Mouse (Mus musculus) NIH3T3 (cell line): ENCODE results near the gene Slc25a17.
A peak's percentile ranks its signal among the peaks of the same experiment; 100 is the strongest.

Experiments
- DNase-seq: peaks from one replicate; pipeline ENCODE4 v3.0.0-alpha.2; 2012; ENCODE audit warnings: low read depth

Gene Slc25a17

GRCm38 (mm10) chr15:81355146-81355761, 5.4 kb downstream of the Slc25a17 start:
- DNase-seq, result peak; percentile 61

- no peak for DNase-seq
These were observed 8.0 kb downstream of the Slc25a17 start for GRCm38 (mm10) chr15:81352638-81353037.

DNA sequence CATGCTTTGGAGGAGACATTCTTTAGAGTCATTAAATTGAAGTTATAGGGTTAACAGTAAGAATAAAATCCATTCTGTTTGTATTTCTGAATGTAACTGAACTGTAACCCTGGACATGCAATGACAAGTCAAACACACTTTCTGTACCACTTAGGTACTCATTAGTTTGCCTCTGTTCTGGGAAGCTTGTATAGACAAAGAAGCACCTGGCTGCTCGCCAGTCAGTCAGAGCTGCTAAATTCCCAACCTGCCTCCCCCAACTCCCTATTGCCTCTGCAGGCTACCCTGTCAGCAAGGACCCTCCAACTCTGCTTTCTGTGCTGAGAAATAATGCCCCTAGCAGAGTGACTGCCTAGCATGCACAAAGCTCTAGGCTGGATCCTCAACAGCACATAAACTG, 10.2 kb downstream of the Slc25a17 start:
- peak; percentile 30 for DNase-seq

- DNase-seq, result peak; percentile 25
These were observed 12.2 kb downstream of the Slc25a17 start for GRCm38 (mm10) chr15:81348366-81348765.

GRCm38 (mm10) chr15:81347466-81347865, 13.1 kb downstream of the Slc25a17 start:
- DNase-seq, result no peak

DNA sequence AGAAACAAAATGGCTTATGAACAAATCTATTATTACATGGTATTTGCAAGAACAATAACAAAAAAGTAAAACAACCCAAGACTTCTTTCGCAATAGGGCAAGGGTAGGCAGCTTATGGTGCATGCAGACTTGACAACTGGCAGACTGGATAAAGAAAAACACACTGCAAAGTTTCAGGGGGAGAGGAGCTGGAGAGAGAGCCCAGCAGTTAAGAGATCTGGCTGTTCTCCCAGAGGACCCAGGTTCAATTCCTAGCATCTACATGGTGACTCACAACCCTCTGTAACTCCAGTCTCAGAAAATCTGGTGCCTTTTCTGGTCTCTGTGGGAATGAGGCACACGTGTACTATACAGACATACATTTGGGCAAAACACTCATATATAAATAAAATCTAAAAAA, 19.2 kb downstream of the Slc25a17 start:
- peak; percentile 87 for DNase-seq

GRCm38 (mm10) chr15:81339158-81339557, 21.5 kb downstream of the Slc25a17 start:
- DNase-seq, result no peak

GRCm38 (mm10) chr15:81336466-81336865, 24.1 kb downstream of the Slc25a17 start:
- DNase-seq, result no peak

- no peak for DNase-seq
These were observed 28.1 kb downstream of the Slc25a17 start for GRCm38 (mm10) chr15:81332517-81332916.

GRCm38 (mm10) chr15:81330816-81331433, 29.7 kb downstream of the Slc25a17 start:
- DNase-seq, result peak; percentile 48

DNA sequence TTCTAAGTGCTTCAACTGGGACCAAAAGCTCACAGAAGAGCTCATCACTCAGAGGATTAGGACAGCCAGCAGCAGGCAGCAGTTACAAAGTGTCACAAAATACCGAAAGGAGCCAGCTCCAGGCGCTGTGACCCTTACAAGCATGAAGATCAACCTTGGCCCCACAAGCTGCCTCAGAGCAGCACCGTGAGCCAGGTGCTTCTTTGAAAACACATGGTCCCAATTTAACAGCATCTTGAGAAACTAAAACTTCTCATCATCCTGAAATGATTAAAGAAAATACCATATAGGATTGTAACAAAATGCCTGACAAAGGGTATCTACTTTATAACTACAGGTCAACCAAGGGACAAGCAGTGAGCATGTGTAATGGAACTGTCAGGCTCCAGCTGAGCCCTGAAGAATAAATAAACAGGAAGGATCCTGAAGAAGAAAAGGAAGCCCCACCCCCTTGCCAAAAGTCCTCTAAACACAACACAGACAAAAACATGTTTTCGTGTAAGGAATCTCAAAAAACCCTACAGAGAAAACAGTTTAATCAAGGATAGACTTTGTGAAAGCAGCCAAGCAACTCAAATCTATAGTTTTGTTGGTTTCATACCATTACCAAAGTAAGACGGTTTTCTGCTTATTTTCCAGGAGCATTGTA, 30.8 kb downstream of the Slc25a17 start:
- peak; percentile 37 for DNase-seq

DNA sequence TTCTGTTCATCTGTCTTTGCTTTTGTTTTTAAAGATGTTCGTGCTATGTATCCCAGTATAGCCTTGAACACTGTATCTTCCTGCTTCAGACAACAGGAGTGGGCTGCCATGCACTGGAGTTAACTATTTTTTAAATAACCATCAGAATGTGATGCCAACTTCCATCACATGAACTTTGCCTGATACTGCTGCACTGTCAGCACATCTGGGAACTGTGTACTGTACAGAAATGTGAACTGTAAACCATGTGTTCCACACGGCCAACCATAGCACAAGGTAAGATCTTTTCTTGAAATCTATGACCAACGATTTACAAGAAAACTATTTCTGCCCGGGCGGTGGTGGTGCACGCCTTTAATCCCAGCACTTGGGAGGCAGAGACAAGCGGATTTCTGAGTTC, 33.1 kb downstream of the Slc25a17 start:
- no peak for DNase-seq

- peak; percentile 60 for DNase-seq
These were observed 35.6 kb downstream of the Slc25a17 start for GRCm38 (mm10) chr15:81324979-81325378.

- no peak for DNase-seq
These were observed 40.5 kb downstream of the Slc25a17 start for GRCm38 (mm10) chr15:81320137-81320536.

DNA sequence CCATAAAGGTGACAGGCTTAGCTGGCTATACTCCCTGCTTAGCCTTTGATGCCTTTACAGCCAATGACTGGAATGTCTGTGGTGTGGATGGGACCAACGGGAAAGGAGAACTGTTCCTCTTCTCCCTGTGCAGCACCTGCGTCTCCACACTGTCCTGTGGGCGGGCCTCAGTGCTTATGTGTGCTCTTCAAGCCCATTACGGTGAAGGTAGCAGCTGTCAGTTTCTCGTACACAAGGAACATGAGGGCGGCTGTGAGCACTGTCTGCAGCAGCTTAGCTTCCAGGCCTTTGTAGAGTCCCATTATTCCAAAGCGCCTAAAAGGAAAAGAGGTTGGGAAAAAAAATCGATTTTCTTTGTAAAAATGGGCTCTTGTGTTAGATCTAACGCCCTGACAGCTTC, 41.1 kb downstream of the Slc25a17 start:
- no peak for DNase-seq

GRCm38 (mm10) chr15:81313928-81314327, 46.7 kb downstream of the Slc25a17 start:
- DNase-seq, result no peak

DNA sequence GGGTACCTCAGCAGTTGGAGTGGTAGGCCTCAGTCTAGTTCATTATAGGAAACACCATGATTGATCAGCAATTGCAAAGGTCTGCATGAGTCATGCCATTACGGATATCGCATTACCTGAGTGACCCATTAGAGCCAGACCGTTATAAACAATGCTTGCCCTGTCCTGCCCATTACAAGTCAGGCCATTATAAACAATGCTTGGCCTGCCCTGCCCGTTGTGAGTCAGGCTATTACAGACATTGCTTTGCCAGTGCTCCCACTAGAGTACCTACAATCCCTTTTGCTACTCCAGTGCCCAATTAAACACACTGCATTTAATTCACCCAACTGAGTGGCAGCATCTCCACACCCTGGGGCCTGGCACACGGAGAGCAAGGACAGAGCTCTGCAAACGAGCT, 49.6 kb downstream of the Slc25a17 start:
- peak; percentile 71 for DNase-seq

DNA sequence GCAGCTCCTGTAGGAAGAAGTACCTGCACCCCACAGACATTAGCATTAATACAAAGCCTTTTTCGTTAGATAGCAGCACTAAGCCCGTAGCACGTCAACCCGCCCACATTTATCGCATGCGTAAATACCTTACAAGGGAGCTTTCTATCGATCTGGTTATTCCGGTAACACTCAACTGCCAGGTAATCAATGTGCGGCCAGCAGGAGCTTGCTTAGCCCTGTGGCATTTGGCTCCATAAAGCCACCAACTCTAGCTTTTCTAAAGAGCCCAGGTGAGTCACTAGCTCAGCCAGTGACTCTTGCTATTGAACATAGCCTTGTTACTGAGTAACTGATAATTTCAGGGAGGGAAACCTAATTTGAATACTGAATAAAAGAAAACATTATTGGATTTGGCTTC, 50.3 kb downstream of the Slc25a17 start:
- no peak for DNase-seq

DNA sequence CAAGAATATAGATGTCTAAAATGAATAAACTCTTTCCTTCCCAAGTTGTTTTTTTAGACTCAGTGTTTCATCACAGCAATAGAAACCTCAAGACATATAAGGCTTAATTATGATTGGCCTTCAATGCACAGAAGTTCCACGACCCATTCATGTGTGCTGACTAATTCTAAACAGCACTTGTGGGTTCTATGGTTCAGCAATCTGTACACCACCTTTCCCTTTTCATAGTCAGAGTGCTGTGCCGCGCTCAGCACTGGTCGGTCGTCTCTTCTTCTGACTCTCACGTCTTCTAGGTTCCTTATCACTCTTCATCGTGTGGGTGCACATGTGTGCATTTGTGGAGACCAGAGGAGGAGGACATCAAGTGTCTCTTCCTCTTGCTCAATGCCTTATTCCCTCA, 52.6 kb downstream of the Slc25a17 start:
- no peak for DNase-seq

DNA sequence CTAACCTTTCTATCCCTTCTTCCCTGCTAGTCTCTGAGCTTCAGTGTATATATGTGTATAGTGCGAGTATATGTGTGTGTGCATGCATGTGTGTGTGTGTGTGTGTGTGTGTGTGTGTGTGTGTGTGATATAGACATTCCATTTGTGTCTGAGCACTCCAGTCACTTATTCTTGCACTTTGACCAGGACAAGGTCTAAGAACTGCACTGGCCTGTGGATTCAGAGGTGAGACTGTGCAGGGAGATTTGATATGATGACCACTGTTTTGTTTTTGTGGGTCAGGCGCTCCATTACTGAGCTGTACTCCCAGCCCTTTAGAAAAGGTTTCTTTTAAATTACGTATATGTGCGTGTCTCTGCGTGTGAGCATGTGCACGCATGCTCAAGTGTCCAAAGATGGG, 54.1 kb downstream of the Slc25a17 start:
- no peak for DNase-seq

GRCm38 (mm10) chr15:81305035-81305434, 55.6 kb downstream of the Slc25a17 start:
- peak; percentile 56 for DNase-seq

DNA sequence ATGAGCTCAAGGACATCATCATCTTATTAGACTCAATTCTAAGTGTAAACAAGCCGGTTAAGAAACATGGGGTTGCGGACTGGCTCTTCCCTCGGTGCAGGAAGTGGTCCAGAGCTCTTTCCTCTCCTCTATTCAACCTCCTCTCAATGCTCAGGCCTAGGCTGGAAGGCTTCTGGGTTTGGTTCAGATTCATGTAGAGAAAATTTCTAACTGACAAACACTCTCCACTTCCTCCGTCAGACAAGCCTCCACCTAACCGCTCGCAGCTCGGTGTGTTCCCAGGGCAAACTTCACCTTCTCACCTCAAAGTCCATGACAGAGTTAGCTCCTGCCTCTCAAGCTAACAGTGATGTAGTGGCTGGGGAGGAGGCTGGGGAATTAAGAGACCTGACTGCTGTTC, 56.6 kb downstream of the Slc25a17 start:
- no peak for DNase-seq

- DNase-seq, result peak; percentile 66
These were observed 58.3 kb downstream of the Slc25a17 start for GRCm38 (mm10) chr15:81302151-81302808.
